22 mouse cellular contexts compared by ENCODE assay signal in genomic region chr9:10987892-10988291, GRCm38 (mm10).
DNase-seq lines count a peak whose midpoint lies in the region; ATAC-seq and TF ChIP-seq lines count a peak whose summit lies in the region.
"Had no signal": no experiment of that assay in that cellular context is flagged by ENCODE, and none has a peak within 500 bp of the region (broad histone marks: within the 10 kb centered on the region; RNA-seq: fewer than 3 reads in every experiment).

No protein-coding gene starts in this region.

- DNase-seq in cerebellum, adult 2 months, result peak; percentile 15 to 61
- no peak for DNase-seq in cerebellum, adult 11-12 months
- peak; percentile 7 for DNase-seq in cerebellum, adult 9-11 months
- peak; percentile 28 to 40 for DNase-seq in cerebellum, postnatal 25 days
- DNase-seq in adrenal gland, postnatal 4 days (ENCODE audit: low spot score in 2 of 2), result no peak
- DNase-seq in midbrain, embryonic 14.5 days, result no peak
- DNase-seq: adrenal gland, adult 2 months; adrenal gland, postnatal 14 days; gastrocnemius, postnatal 10 days; gastrocnemius, postnatal 36 days; heart, adult 2 months; heart, postnatal 14 days; heart, postnatal 4 days; kidney, adult 2 months had no signal

- H3K9ac ChIP-seq in midbrain, embryonic 14.5 days (replicated peaks; ENCODE audit: low read length), result no peak overlapping the region
- H3K9ac ChIP-seq: forebrain, embryonic 13.5 days; heart, embryonic 13.5 days; hindbrain, embryonic 14.5 days had no signal

- no peak for TF ChIP-seq POLR2A in cerebellum, adult 2 months (IDR thresholded peaks at IDR 0.05; ENCODE audit: borderline replicate concordance, insufficient read depth, low read length)

- no peaks in the 10 kb centered on the region for H3K36me3 ChIP-seq in midbrain, embryonic 14.5 days (ENCODE audit: control insufficient read depth, insufficient read depth, low read length)
- H3K36me3 ChIP-seq: forebrain, embryonic 10.5 days; heart, embryonic 10.5 days; heart, embryonic 13.5 days had no signal

- H3K4me2 ChIP-seq in midbrain, embryonic 14.5 days (ENCODE audit: low read length), result no peak overlapping the region
- H3K4me2 ChIP-seq: forebrain, embryonic 13.5 days; heart, embryonic 13.5 days; hindbrain, embryonic 14.5 days had no signal

- no peaks in the 10 kb centered on the region for H3K27me3 ChIP-seq in cerebellum, adult 2 months (ENCODE audit: control insufficient read depth, insufficient read depth, low read length)
- H3K27me3 ChIP-seq in midbrain, embryonic 14.5 days (ENCODE audit: control insufficient read depth, insufficient read depth, low read length), result no peaks in the 10 kb centered on the region
- H3K27me3 ChIP-seq: forebrain, embryonic 13.5 days; heart, embryonic 13.5 days had no signal

- H3K4me1 ChIP-seq in cerebellum, adult 2 months (ENCODE audit: control insufficient read depth, insufficient read depth, low read length), result peaks cover 2% of the 10 kb centered on the region; the same call in 1 of the 2 replicates
- no peaks in the 10 kb centered on the region for H3K4me1 ChIP-seq in midbrain, embryonic 14.5 days (ENCODE audit: control insufficient read depth, insufficient read depth, low read length)
- H3K4me1 ChIP-seq: forebrain, embryonic 10.5 days; forebrain, embryonic 13.5 days; heart, embryonic 10.5 days; heart, embryonic 13.5 days had no signal

- no peaks in the 10 kb centered on the region for H3K9me3 ChIP-seq in midbrain, embryonic 14.5 days (ENCODE audit: control insufficient read depth, low read length)
- H3K9me3 ChIP-seq: forebrain, embryonic 10.5 days; forebrain, embryonic 13.5 days; heart, embryonic 10.5 days; heart, embryonic 13.5 days had no signal

- ATAC-seq in midbrain, embryonic 14.5 days (ENCODE audit: low FRiP score, low TSS enrichment), result no peak
- ATAC-seq: CD4-positive, CD25-positive, alpha-beta regulatory T cell, adult 4 months; forebrain, embryonic 13.5 days; forebrain, embryonic 16.5 days; intestine, postnatal 0 days had no signal

- no peak overlapping the region for H3K27ac ChIP-seq in cerebellum, adult 2 months (ENCODE audit: insufficient read depth, low read length)
- H3K27ac ChIP-seq in midbrain, embryonic 14.5 days (replicated peaks; ENCODE audit: low read depth, low read length), result no peak overlapping the region
- H3K27ac ChIP-seq: forebrain, embryonic 10.5 days; forebrain, embryonic 13.5 days; heart, adult 2 months; heart, embryonic 10.5 days; heart, embryonic 13.5 days; hindbrain, embryonic 14.5 days had no signal

- TF ChIP-seq CTCF in cerebellum, adult 2 months (IDR thresholded peaks at IDR 0.05; ENCODE audit: borderline replicate concordance, insufficient read depth, low read depth, low read length), result no peak

- no peak overlapping the region for H3K4me3 ChIP-seq in cerebellum, adult 2 months (replicated peaks; ENCODE audit: insufficient read depth, low read depth, low read length)
- H3K4me3 ChIP-seq in midbrain, embryonic 14.5 days (replicated peaks; ENCODE audit: low read depth, low read length), result no peak overlapping the region
- H3K4me3 ChIP-seq: forebrain, embryonic 10.5 days; forebrain, embryonic 13.5 days; heart, adult 2 months; heart, embryonic 10.5 days; heart, embryonic 13.5 days had no signal

Comparison
In these comparisons a context has a peak if more than half of its experiments do, and no peak if none do; other contexts are left out.
1. DNase-seq: peak in cerebellum, adult 2 months (2 of 2), cerebellum, adult 9-11 months (single experiment) and cerebellum, postnatal 25 days (2 of 2); none in cerebellum, adult 11-12 months (single experiment), adrenal gland, postnatal 4 days (0 of 2) and midbrain, embryonic 14.5 days (single experiment).